8 mouse cellular contexts compared by ENCODE assay signal in genomic region chr11:79961346-79962124, GRCm38 (mm10). TPM values are rescaled to one million over a fixed set of nuclear protein-coding genes. Genes with fewer than 3 reads are reported as not detected.
A peak's percentile ranks its signal among the peaks of the same experiment; 100 is the strongest.
DNase-seq lines count a peak whose midpoint lies in the region; ATAC-seq and TF ChIP-seq lines count a peak whose summit lies in the region.

No protein-coding gene starts in this region.

- TF ChIP-seq CTCF in G1E (IDR thresholded peaks at IDR 0.05; ENCODE audit: low read depth, low read length) = no peak

- H3K4me2 ChIP-seq in forebrain, embryonic 15.5 days (replicated peaks) = peak overlapping the region; percentile 60
- H3K4me2 ChIP-seq in limb, embryonic 11.5 days (ENCODE audit: low read depth, severe bottlenecking) = peak overlapping the region; percentile 58
- H3K4me2 ChIP-seq in neural tube, embryonic 14.5 days (ENCODE audit: low read depth, low read length) = peak overlapping the region; percentile 57

- peak overlapping the region; percentile 76 for H3K4me3 ChIP-seq in heart, embryonic 10.5 days
- peak overlapping the region; percentile 81 for H3K4me3 ChIP-seq in G1E (ENCODE audit: low read depth, low read length)
- H3K4me3 ChIP-seq in forebrain, embryonic 15.5 days = peak overlapping the region; percentile 75
- H3K4me3 ChIP-seq in limb, embryonic 11.5 days (ENCODE audit: low read depth, low read length) = peak overlapping the region; percentile 54
- peak overlapping the region; percentile 44 for H3K4me3 ChIP-seq in neural tube, embryonic 14.5 days (ENCODE audit: low read depth, low read length)

- peak overlapping the region; percentile 67 for H3K9ac ChIP-seq in forebrain, embryonic 15.5 days (replicated peaks)
- H3K9ac ChIP-seq in limb, embryonic 11.5 days (ENCODE audit: low read length) = peak overlapping the region; percentile 51
- peak overlapping the region; percentile 30 for H3K9ac ChIP-seq in neural tube, embryonic 14.5 days (replicated peaks; ENCODE audit: low read depth, low read length)

- WGBS in heart, embryonic 10.5 days = 5% methylated on average over 27 of the region's 27 CpGs
- WGBS in forebrain, embryonic 15.5 days = 6% methylated on average over 27 of the region's 27 CpGs
- 6% methylated on average over 27 of the region's 27 CpGs for WGBS in limb, embryonic 11.5 days
- WGBS in neural tube, embryonic 14.5 days = 8% methylated on average over 27 of the region's 27 CpGs

- H3K36me3 ChIP-seq in heart, embryonic 10.5 days = peaks cover 35% of the 10 kb centered on the region
- H3K36me3 ChIP-seq in G1E (replicated peaks) = peaks cover 35% of the 10 kb centered on the region
- peaks cover 28% of the 10 kb centered on the region for H3K36me3 ChIP-seq in forebrain, embryonic 15.5 days
- H3K36me3 ChIP-seq in limb, embryonic 11.5 days (ENCODE audit: control insufficient read depth, insufficient read depth, low read length) = peaks cover 9% of the 10 kb centered on the region
- peaks cover 20% of the 10 kb centered on the region for H3K36me3 ChIP-seq in neural tube, embryonic 14.5 days (ENCODE audit: control insufficient read depth, insufficient read depth, low read length)

- ATAC-seq in G1E (ENCODE audit: extremely low read depth, insufficient number of reproducible peaks, low FRiP score, poor library complexity, severe bottlenecking) = no peak
- ATAC-seq in forebrain, embryonic 15.5 days (replicated peaks) = peak; percentile 38
- ATAC-seq in limb, embryonic 11.5 days (ENCODE audit: insufficient number of reproducible peaks, low FRiP score, low TSS enrichment, low read depth) = 0 out of 2 replicates have a peak, but pooled peaks have one; percentile 21
- peak; percentile 47; the same call in 1 of the 2 replicates for ATAC-seq in neural tube, embryonic 14.5 days (ENCODE audit: low read depth)
- ATAC-seq in frontal cortex, adult (ENCODE audit: low TSS enrichment) = no peak

- no peaks in the 10 kb centered on the region for H3K27me3 ChIP-seq in heart, embryonic 10.5 days (ENCODE audit: insufficient read depth, poor library complexity, severe bottlenecking)
- no peaks in the 10 kb centered on the region for H3K27me3 ChIP-seq in G1E (ENCODE audit: insufficient read depth, low read length)
- H3K27me3 ChIP-seq in forebrain, embryonic 15.5 days = no peaks in the 10 kb centered on the region
- H3K27me3 ChIP-seq in limb, embryonic 11.5 days (ENCODE audit: control insufficient read depth, insufficient read depth, low read length) = no peaks in the 10 kb centered on the region
- H3K27me3 ChIP-seq in neural tube, embryonic 14.5 days (ENCODE audit: control insufficient read depth, insufficient read depth, low read length) = no peaks in the 10 kb centered on the region

- DNase-seq in heart, embryonic 10.5 days (ENCODE audit: low spot score) = no peak
- DNase-seq in heart, adult 9 months (ENCODE audit: low spot score in 2 of 2) = no peak
- DNase-seq in G1E (ENCODE audit: low spot score) = peak; percentile 19
- no peak for DNase-seq in limb, embryonic 11.5 days (ENCODE audit: low spot score)
- no peak for DNase-seq in right cerebral cortex, postnatal 36 days (ENCODE audit: low spot score in 2 of 2)

- H3K27ac ChIP-seq in heart, embryonic 10.5 days = peak overlapping the region; percentile 92
- peak overlapping the region; percentile 57; the same call in 1 of the 2 replicates for H3K27ac ChIP-seq in forebrain, embryonic 15.5 days (replicated peaks)
- no peak overlapping the region for H3K27ac ChIP-seq in limb, embryonic 11.5 days (replicated peaks; ENCODE audit: low read depth, low read length)
- no peak overlapping the region for H3K27ac ChIP-seq in neural tube, embryonic 14.5 days (ENCODE audit: low read depth, low read length)

- H3K9me3 ChIP-seq in heart, embryonic 10.5 days = no peaks in the 10 kb centered on the region
- H3K9me3 ChIP-seq in G1E (replicated peaks) = no peaks in the 10 kb centered on the region
- H3K9me3 ChIP-seq in forebrain, embryonic 15.5 days = no peaks in the 10 kb centered on the region
- H3K9me3 ChIP-seq in limb, embryonic 11.5 days (ENCODE audit: control insufficient read depth, low read length) = no peaks in the 10 kb centered on the region
- H3K9me3 ChIP-seq in neural tube, embryonic 14.5 days (ENCODE audit: control insufficient read depth, low read length) = no peaks in the 10 kb centered on the region

- H3K4me1 ChIP-seq in heart, embryonic 10.5 days = peaks cover 8% of the 10 kb centered on the region
- peaks cover 11% of the 10 kb centered on the region for H3K4me1 ChIP-seq in G1E (ENCODE audit: insufficient read depth, low read depth, low read length)
- peaks cover 23% of the 10 kb centered on the region for H3K4me1 ChIP-seq in forebrain, embryonic 15.5 days
- peaks cover 3% of the 10 kb centered on the region; the same call in 1 of the 2 replicates for H3K4me1 ChIP-seq in limb, embryonic 11.5 days (ENCODE audit: control insufficient read depth, insufficient read depth, low read length)
- no peaks in the 10 kb centered on the region for H3K4me1 ChIP-seq in neural tube, embryonic 14.5 days (ENCODE audit: control insufficient read depth, insufficient read depth, low read length)

RNA-seq across cellular contexts. Expression of gene Utp6, which starts 0.7 kb away (rescaled TPM):
- 42.0 and 49.5 TPM in 2 replicates for polyA plus RNA-seq in heart, embryonic 10.5 days (2016; fragmentation: Nextera tagmentation; extraction: Ambion mirVana)
- total RNA-seq in G1E (2014; fragmentation: Nextera tagmentation) = 41.9 and 65.5 TPM in 2 replicates
- 118 and 126 TPM in 2 replicates for total RNA-seq in G1E (2017)
- polyA plus RNA-seq in G1E (2012) = 3.5 and 6.2 TPM in 2 replicates
- 51.6 and 55.8 TPM in 2 replicates for polyA plus RNA-seq in forebrain, embryonic 15.5 days (2015; fragmentation: Nextera tagmentation; extraction: Ambion mirVana)
- polyA plus RNA-seq in limb, embryonic 11.5 days (2014; fragmentation: Nextera tagmentation; extraction: Ambion mirVana) = 97.4 and 99.4 TPM in 2 replicates
- polyA plus RNA-seq in neural tube, embryonic 14.5 days (2014; fragmentation: Nextera tagmentation; extraction: Ambion mirVana) = 42.8 and 55.6 TPM in 2 replicates

RNA-seq across cellular contexts. Expression of gene Suz12, which starts 31.4 kb away (rescaled TPM):
- polyA plus RNA-seq in heart, embryonic 10.5 days (2016; fragmentation: Nextera tagmentation; extraction: Ambion mirVana) = 16.0 and 20.1 TPM in 2 replicates
- total RNA-seq in G1E (2014; fragmentation: Nextera tagmentation) (300 and 318 TPM in 2 replicates), G1E (2017) (102 and 131 TPM in 2 replicates)
- 43.7 and 60.7 TPM in 2 replicates for polyA plus RNA-seq in G1E (2012)
- 21.1 and 24.2 TPM in 2 replicates for polyA plus RNA-seq in forebrain, embryonic 15.5 days (2015; fragmentation: Nextera tagmentation; extraction: Ambion mirVana)
- 25.7 and 27.7 TPM in 2 replicates for polyA plus RNA-seq in limb, embryonic 11.5 days (2014; fragmentation: Nextera tagmentation; extraction: Ambion mirVana)
- polyA plus RNA-seq in neural tube, embryonic 14.5 days (2014; fragmentation: Nextera tagmentation; extraction: Ambion mirVana) = 18.9 and 19.0 TPM in 2 replicates

Comparison
In these comparisons a context has a peak if more than half of its experiments do, and no peak if none do; other contexts are left out.
1. H3K27ac ChIP-seq: peak in heart, embryonic 10.5 days (single experiment) and forebrain, embryonic 15.5 days (single experiment); none in limb, embryonic 11.5 days (single experiment) and neural tube, embryonic 14.5 days (single experiment).
2. ATAC-seq: peak in forebrain, embryonic 15.5 days (single experiment), limb, embryonic 11.5 days (single experiment) and neural tube, embryonic 14.5 days (single experiment); none in G1E (single experiment) and frontal cortex, adult (single experiment).
3. Peak in every context shown above with its lines, with median percentiles within 50 percentile points of each other: H3K4me3 ChIP-seq, H3K4me2 ChIP-seq and H3K9ac ChIP-seq.